13 mouse cellular contexts compared by ENCODE assay signal in genomic region chr14:62939435-62939834, GRCm38 (mm10). TPM values are rescaled to one million over a fixed set of nuclear protein-coding genes. Genes with fewer than 3 reads are reported as not detected.
DNase-seq lines count a peak whose midpoint lies in the region; ATAC-seq and TF ChIP-seq lines count a peak whose summit lies in the region.
"Had no signal": no experiment of that assay in that cellular context is flagged by ENCODE, and none has a peak within 500 bp of the region (broad histone marks: within the 10 kb centered on the region; RNA-seq: fewer than 3 reads in every experiment).

No protein-coding gene starts in this region.

- no peaks in the 10 kb centered on the region for H3K27me3 ChIP-seq in forebrain, postnatal 0 days (ENCODE audit: insufficient read depth, low read length)
- H3K27me3 ChIP-seq in forebrain, embryonic 16.5 days (replicated peaks; ENCODE audit: control insufficient read depth, insufficient read depth, low read length), result no peaks in the 10 kb centered on the region
- no peaks in the 10 kb centered on the region for H3K27me3 ChIP-seq in ES-Bruce4 (ENCODE audit: control insufficient read depth, insufficient read depth, low read length, poor library complexity, severe bottlenecking)
- H3K27me3 ChIP-seq: limb, embryonic 15.5 days; midbrain, embryonic 12.5 days had no signal

- no peak overlapping the region for H3K4me2 ChIP-seq in forebrain, postnatal 0 days (ENCODE audit: low read depth)
- no peak overlapping the region for H3K4me2 ChIP-seq in forebrain, embryonic 16.5 days (ENCODE audit: low read length)
- H3K4me2 ChIP-seq: limb, embryonic 15.5 days; midbrain, embryonic 12.5 days had no signal

- no peak for TF ChIP-seq EP300 in ES-Bruce4 (IDR thresholded peaks at IDR 0.05; ENCODE audit: insufficient read depth, low read depth, low read length)

- no peak for ATAC-seq in forebrain, postnatal 0 days
- no peak for ATAC-seq in forebrain, embryonic 16.5 days

- H3K9me3 ChIP-seq in forebrain, postnatal 0 days (ENCODE audit: low read length), result no peaks in the 10 kb centered on the region
- H3K9me3 ChIP-seq in forebrain, embryonic 16.5 days (ENCODE audit: control insufficient read depth, low read length), result no peaks in the 10 kb centered on the region
- H3K9me3 ChIP-seq in ES-Bruce4 (replicated peaks; ENCODE audit: control insufficient read depth, insufficient read depth, low read length, poor library complexity, severe bottlenecking), result no peaks in the 10 kb centered on the region
- H3K9me3 ChIP-seq: limb, embryonic 15.5 days had no signal

- H3K4me3 ChIP-seq in forebrain, postnatal 0 days (ENCODE audit: low read depth, low read length), result no peak overlapping the region
- H3K4me3 ChIP-seq in forebrain, embryonic 16.5 days (replicated peaks; ENCODE audit: low read length), result no peak overlapping the region
- H3K4me3 ChIP-seq in ES-Bruce4 (ENCODE audit: low read depth, low read length), result no peak overlapping the region
- H3K4me3 ChIP-seq: limb, embryonic 15.5 days; midbrain, embryonic 12.5 days had no signal

- intact Hi-C loops in heart, postnatal 36 days (cut with DNase I), result loop anchor here (1.0 to 5.0 kb wide), 3 partner anchors 101 to 302 kb away; no protein-coding TSS in a partner anchor
- intact Hi-C loops in left cerebral cortex, postnatal 4 days (cut with DNase I), result loop anchor here (5.0 to 10.0 kb wide), 3 partner anchors 57 to 445 kb away; partner anchors contain the start of gene Ints6

- DNase-seq in forebrain, postnatal 0 days, result no peak
- DNase-seq in lung, postnatal 36 days, result peak; percentile 29
- no peak for DNase-seq in lung, postnatal 14 days
- DNase-seq in c-Kit-positive CD71-positive TER-119-positive erythroid progenitor cells, embryonic 14.5 days (ENCODE audit: low spot score), result peak; percentile 3
- DNase-seq in heart, postnatal 36 days, result no peak
- no peak for DNase-seq in left cerebral cortex, postnatal 4 days
- DNase-seq: gastrocnemius, postnatal 14 days had no signal

- TF ChIP-seq CTCF in forebrain, postnatal 0 days (IDR thresholded peaks at IDR 0.05; ENCODE audit: low read depth), result peak; percentile 6; the same call in 1 of the 2 replicates
- peak; percentile 47 for TF ChIP-seq CTCF in ES-Bruce4 (IDR thresholded peaks at IDR 0.05; ENCODE audit: low read depth, low read length)

- H3K36me3 ChIP-seq in forebrain, postnatal 0 days (ENCODE audit: insufficient read depth), result peaks cover 16% of the 10 kb centered on the region
- H3K36me3 ChIP-seq in forebrain, embryonic 16.5 days (ENCODE audit: control insufficient read depth, insufficient read depth), result 0 out of 2 replicates have a peak, but pooled peaks cover 3% of the 10 kb centered on the region
- no peaks in the 10 kb centered on the region for H3K36me3 ChIP-seq in ES-Bruce4 (ENCODE audit: control insufficient read depth, insufficient read depth, low read length, poor library complexity, severe bottlenecking)

- H3K9ac ChIP-seq in forebrain, postnatal 0 days, result no peak overlapping the region
- H3K9ac ChIP-seq in forebrain, embryonic 16.5 days (replicated peaks; ENCODE audit: low read depth, low read length), result no peak overlapping the region
- H3K9ac ChIP-seq in ES-Bruce4 (ENCODE audit: low read depth, poor library complexity, severe bottlenecking), result no peak overlapping the region
- H3K9ac ChIP-seq: limb, embryonic 15.5 days; midbrain, embryonic 12.5 days had no signal

- H3K27ac ChIP-seq in forebrain, postnatal 0 days (ENCODE audit: low read depth, low read length), result no peak overlapping the region
- no peak overlapping the region for H3K27ac ChIP-seq in forebrain, embryonic 16.5 days (ENCODE audit: low read length)
- no peak overlapping the region for H3K27ac ChIP-seq in ES-Bruce4 (ENCODE audit: insufficient read depth, low read length)
- H3K27ac ChIP-seq: limb, embryonic 15.5 days; midbrain, embryonic 12.5 days had no signal

- no peaks in the 10 kb centered on the region for H3K4me1 ChIP-seq in forebrain, postnatal 0 days (ENCODE audit: insufficient read depth)
- H3K4me1 ChIP-seq in forebrain, embryonic 16.5 days (replicated peaks; ENCODE audit: control insufficient read depth, insufficient read depth, low read length), result no peaks in the 10 kb centered on the region
- H3K4me1 ChIP-seq in ES-Bruce4 (ENCODE audit: control insufficient read depth, insufficient read depth, low read length), result no peaks in the 10 kb centered on the region
- H3K4me1 ChIP-seq: limb, embryonic 15.5 days; midbrain, embryonic 12.5 days had no signal

- no peak for TF ChIP-seq POLR2A in ES-Bruce4 (IDR thresholded peaks at IDR 0.05; ENCODE audit: insufficient read depth, low read length)

- WGBS in forebrain, postnatal 0 days, result 98% methylated on average over 3 of the region's 3 CpGs
- WGBS in forebrain, embryonic 16.5 days, result 93% methylated on average over 3 of the region's 3 CpGs

RNA-seq across cellular contexts. Expression of gene Defb48, which starts 44.9 kb away (rescaled TPM):
- total RNA-seq in forebrain, postnatal 0 days (2014; rRNA removed), result not detected in 2 replicates
- polyA plus RNA-seq in forebrain, postnatal 0 days (2015; fragmentation: Nextera tagmentation; extraction: Ambion mirVana), result not detected in 2 replicates
- polyA plus RNA-seq in forebrain, embryonic 16.5 days (2015; fragmentation: Nextera tagmentation; extraction: Ambion mirVana), result not detected in 2 replicates
- not detected in 2 replicates for polyA plus RNA-seq in ES-Bruce4 (2011; ENCODE audit: insufficient read depth, insufficient read length, low read depth, missing spikeins)
- not detected for total RNA-seq in heart, postnatal 36 days (2021)
- not detected for total RNA-seq in left cerebral cortex, postnatal 4 days (2021)
- total RNA-seq: gastrocnemius, postnatal 14 days; hematopoietic stem cell, adult 5-6 weeks; layer of hippocampus, adult 8-10 months had no signal
- polyA plus RNA-seq: limb, embryonic 15.5 days; midbrain, embryonic 12.5 days had no signal

RNA-seq across cellular contexts. Expression of gene Defb47, which starts 58.4 kb away (rescaled TPM):
- total RNA-seq in forebrain, postnatal 0 days (2014; rRNA removed), result not detected in 2 replicates
- not detected in 2 replicates for polyA plus RNA-seq in forebrain, postnatal 0 days (2015; fragmentation: Nextera tagmentation; extraction: Ambion mirVana)
- polyA plus RNA-seq in forebrain, embryonic 16.5 days (2015; fragmentation: Nextera tagmentation; extraction: Ambion mirVana), result not detected in 2 replicates
- not detected in 2 replicates for polyA plus RNA-seq in ES-Bruce4 (2011; ENCODE audit: insufficient read depth, insufficient read length, low read depth, missing spikeins)
- total RNA-seq in heart, postnatal 36 days (2021), result not detected
- not detected for total RNA-seq in left cerebral cortex, postnatal 4 days (2021)
- total RNA-seq: gastrocnemius, postnatal 14 days; hematopoietic stem cell, adult 5-6 weeks; layer of hippocampus, adult 8-10 months had no signal
- polyA plus RNA-seq: limb, embryonic 15.5 days; midbrain, embryonic 12.5 days had no signal

Comparison
In these comparisons a context has a peak if more than half of its experiments do, and no peak if none do; other contexts are left out.
1. DNase-seq: peak in lung, postnatal 36 days (single experiment) and c-Kit-positive CD71-positive TER-119-positive erythroid progenitor cells, embryonic 14.5 days (single experiment); none in forebrain, postnatal 0 days (single experiment), lung, postnatal 14 days (single experiment), heart, postnatal 36 days (0 of 2) and left cerebral cortex, postnatal 4 days (single experiment).